Mouse (Mus musculus) intestine, postnatal 0 days (tissue): ENCODE measurements around the gene Chrd. TPM values are rescaled to one million over a fixed set of nuclear protein-coding genes. Genes with fewer than 3 reads are reported as not detected.

Experiments used
- ATAC-seq: fragments of 200-750 bp; cut with Nextera tagmentation; 2 replicates; pipeline ENCODE4 v1.8.0; 2017; ENCODE audit warnings: mild to moderate bottlenecking, moderate TSS enrichment, moderate library complexity
- H3K27ac ChIP-seq: fragments of 300-500 bp; sonication (generic); 2 replicates; pipeline ENCODE4 v1.5.1; 2014; ENCODE audit warnings: mild to moderate bottlenecking, low read depth, low read length, moderate library complexity
- H3K27me3 ChIP-seq: fragments of 300-500 bp; sonication (generic); replicated peaks from 2 replicates; pipeline ENCODE4 v1.6.1; 2014; ENCODE audit warnings: low read length, mixed read lengths; ENCODE audit not compliant: control insufficient read depth, insufficient read depth
- H3K36me3 ChIP-seq: fragments of 300-500 bp; sonication (generic); 2 replicates; pipeline ENCODE4 v1.6.1; 2014; ENCODE audit warnings: mild to moderate bottlenecking, moderate library complexity; ENCODE audit not compliant: control insufficient read depth, insufficient read depth
- H3K4me1 ChIP-seq: fragments of 300-500 bp; sonication (generic); replicated peaks from 2 replicates; pipeline ENCODE4 v1.6.1; 2014; ENCODE audit warnings: antibody characterized with exemption, low read length, mixed read lengths; ENCODE audit not compliant: control insufficient read depth, insufficient read depth
- H3K4me2 ChIP-seq: fragments of 300-500 bp; sonication (generic); replicated peaks from 2 replicates; pipeline ENCODE4 v1.6.1; 2014; ENCODE audit warnings: low read depth, mild to moderate bottlenecking, moderate library complexity
- H3K4me3 ChIP-seq: fragments of 300-500 bp; sonication (generic); 2 replicates; pipeline ENCODE4 v1.5.1; 2014; ENCODE audit warnings: low read depth, low read length
- H3K9ac ChIP-seq: fragments of 300-500 bp; sonication (generic); 2 replicates; pipeline ENCODE4 v1.6.1; 2014; ENCODE audit warnings: mild to moderate bottlenecking, low read depth, low read length
- H3K9me3 ChIP-seq: fragments of 300-500 bp; sonication (generic); 2 replicates; pipeline ENCODE4 v1.6.1; 2016; ENCODE audit warnings: mixed run types; ENCODE audit not compliant: control insufficient read depth
- CTCF ChIP-seq: sonication (generic); IDR thresholded peaks from 2 replicates; pipeline ENCODE4 v1.5.1; 2016; ENCODE audit warnings: low read depth, mild to moderate bottlenecking, control low read depth, antibody characterized with exemption, moderate library complexity
- WGBS: fragments of 180-500 bp; shearing (Covaris S2); extraction: QIAGEN DNeasy Blood & Tissue Kit; methylation state at CpG from one replicate; pipeline ENCODE4 v1.1.7; 2014; 5-methylcytosine and 5-hydroxymethylcytosine counted together
- polyA plus RNA-seq: library from polyadenylated mRNA; unstranded; fragments of >200 nt; fragmentation: Nextera tagmentation; extraction: Ambion mirVana; gene quantifications from 2 replicates; pipeline ENCODE4 v1.2.1, GENCODE M21; 2015

Chrd gene
- polyA plus RNA-seq, 1 experiment from 2014 or later, result 2.3 TPM

GRCm38 (mm10) chr16:20710370-20710769 is 22.6 kb upstream of the Chrd start:
- no peak for ATAC-seq
- WGBS, result 95% methylated on average over 11 of the region's 11 CpGs
- Histone ChIP-seq H3K9me3 (no peaks in the 10 kb centered on the region), H3K27me3 (no peaks in the 10 kb centered on the region), H3K36me3 (peaks cover 77% of the 10 kb centered on the region), H3K4me1 (0 out of 2 replicates have a peak, but pooled peaks cover 3% of the 10 kb centered on the region), H3K4me2 (no peak overlapping the region), H3K9ac (no peak overlapping the region), H3K4me3 (no peak overlapping the region), H3K27ac (no peak overlapping the region)
- no peak for TF ChIP-seq CTCF

- Histone ChIP-seq H3K4me1 (0 out of 2 replicates have a peak, but pooled peaks cover 3% of the 10 kb centered on the region), H3K9ac (no peak overlapping the region), H3K9me3 (no peaks in the 10 kb centered on the region), H3K36me3 (peaks cover 73% of the 10 kb centered on the region), H3K27me3 (no peaks in the 10 kb centered on the region), H3K27ac (no peak overlapping the region), H3K4me3 (no peak overlapping the region), H3K4me2 (no peak overlapping the region)
- peak; percentile 25; the same call in 1 of the 2 replicates for TF ChIP-seq CTCF
- 84% methylated on average over 4 of the region's 4 CpGs for WGBS
- ATAC-seq, result no peak
Measured at GRCm38 (mm10) chr16:20710810-20711209, 22.1 kb upstream of the Chrd start.

- Histone ChIP-seq H3K9me3 (no peaks in the 10 kb centered on the region), H3K27ac (no peak overlapping the region), H3K36me3 (peaks cover 59% of the 10 kb centered on the region), H3K4me3 (no peak overlapping the region), H3K4me2 (no peak overlapping the region), H3K27me3 (no peaks in the 10 kb centered on the region), H3K9ac (no peak overlapping the region), H3K4me1 (0 out of 2 replicates have a peak, but pooled peaks cover 3% of the 10 kb centered on the region)
- TF ChIP-seq CTCF, result 0 out of 2 replicates have a peak, but pooled peaks have one; percentile 8
- ATAC-seq, result no peak
- 81% methylated on average over 9 of the region's 9 CpGs for WGBS
Measured at GRCm38 (mm10) chr16:20712190-20712589, 20.7 kb upstream of the Chrd start.

- H3K4me1 ChIP-seq, result 0 out of 2 replicates have a peak, but pooled peaks cover 3% of the 10 kb centered on the region
- ATAC-seq, result no peak
- no peak overlapping the region for H3K9ac ChIP-seq
- no peak overlapping the region for H3K4me2 ChIP-seq
- H3K27ac ChIP-seq, result 0 out of 2 replicates have a peak overlapping the region, but pooled peaks have one; percentile 15
- H3K27me3 ChIP-seq, result no peaks in the 10 kb centered on the region
- H3K9me3 ChIP-seq, result no peaks in the 10 kb centered on the region
- TF ChIP-seq CTCF, result no peak
- peaks cover 52% of the 10 kb centered on the region for H3K36me3 ChIP-seq
- H3K4me3 ChIP-seq, result no peak overlapping the region
- WGBS, result 61% methylated on average over 7 of the region's 7 CpGs
Measured at GRCm38 (mm10) chr16:20712889-20713288, 20.0 kb upstream of the Chrd start.

- H3K9me3 ChIP-seq, result no peaks in the 10 kb centered on the region
- H3K4me3 ChIP-seq, result peak overlapping the region; percentile 68
- no peak for TF ChIP-seq CTCF
- ATAC-seq, result no peak
- H3K27ac ChIP-seq, result no peak overlapping the region
- H3K4me2 ChIP-seq, result peak overlapping the region; percentile 92
- H3K4me1 ChIP-seq, result 0 out of 2 replicates have a peak, but pooled peaks cover 5% of the 10 kb centered on the region
- no peak overlapping the region for H3K9ac ChIP-seq
- peaks cover 38% of the 10 kb centered on the region for H3K36me3 ChIP-seq
- H3K27me3 ChIP-seq, result no peaks in the 10 kb centered on the region
- WGBS, result 35% methylated on average over 11 of the region's 11 CpGs
Measured at GRCm38 (mm10) chr16:20714307-20715080, 18.4 kb upstream of the Chrd start.

- Histone ChIP-seq H3K36me3 (peaks cover 31% of the 10 kb centered on the region), H3K4me2 (peak overlapping the region; percentile 92), H3K4me3 (peak overlapping the region; percentile 68), H3K27me3 (no peaks in the 10 kb centered on the region), H3K27ac (no peak overlapping the region), H3K4me1 (0 out of 2 replicates have a peak, but pooled peaks cover 5% of the 10 kb centered on the region), H3K9ac (peak overlapping the region; percentile 62; the same call in 1 of the 2 replicates), H3K9me3 (no peaks in the 10 kb centered on the region)
- no peak for TF ChIP-seq CTCF
- 39% methylated on average over 2 of the region's 2 CpGs for WGBS
- no peak for ATAC-seq
Measured at GRCm38 (mm10) chr16:20715161-20715560, 17.8 kb upstream of the Chrd start.
